Mouse (Mus musculus) cortical plate, adult 2 months (tissue): Measurements from ENCODE around the gene Nudt2.

ENCODE experiments used
- CTCF ChIP-seq: fragments of 200-500 bp; IDR thresholded peaks from 2 replicates; pipeline ENCODE4 v1.5.1; 2011; ENCODE audit warnings: mild to moderate bottlenecking, control low read depth, low read length; ENCODE audit not compliant: insufficient read depth; ENCODE audit errors: extremely low read depth
- POLR2A ChIP-seq: fragments of 200-500 bp; IDR thresholded peaks from 2 replicates; pipeline ENCODE4 v1.6.1; 2011; ENCODE audit warnings: mild to moderate bottlenecking, low read length, control low read depth; ENCODE audit not compliant: insufficient read depth; ENCODE audit errors: extremely low read depth

- TF ChIP-seq POLR2A = no peak
- TF ChIP-seq CTCF = no peak
These were observed 34.7 kb downstream of the Nudt2 start for GRCm38 (mm10) chr4:41499619-41500018.
